Mouse (Mus musculus): Measurements from ENCODE around the gene Spaca6. TPM values are rescaled to one million over a fixed set of nuclear protein-coding genes. Genes with fewer than 3 reads are reported as not detected.

Spaca6 gene
- total RNA-seq (2021) = 10 to 100 TPM; 32.1 to 70.4 TPM
- long read RNA-seq, experiment 1, partial matches to known transcripts = 0 of 2 reads
- long read RNA-seq, experiment 1, other reads (novel, unspliced or antisense) = 2 of 2 reads
- long read RNA-seq, experiment 2, partial matches to known transcripts = 0 of 1 reads
- long read RNA-seq, experiment 2, other reads (novel, unspliced or antisense) = 0 of 1 reads

DNA sequence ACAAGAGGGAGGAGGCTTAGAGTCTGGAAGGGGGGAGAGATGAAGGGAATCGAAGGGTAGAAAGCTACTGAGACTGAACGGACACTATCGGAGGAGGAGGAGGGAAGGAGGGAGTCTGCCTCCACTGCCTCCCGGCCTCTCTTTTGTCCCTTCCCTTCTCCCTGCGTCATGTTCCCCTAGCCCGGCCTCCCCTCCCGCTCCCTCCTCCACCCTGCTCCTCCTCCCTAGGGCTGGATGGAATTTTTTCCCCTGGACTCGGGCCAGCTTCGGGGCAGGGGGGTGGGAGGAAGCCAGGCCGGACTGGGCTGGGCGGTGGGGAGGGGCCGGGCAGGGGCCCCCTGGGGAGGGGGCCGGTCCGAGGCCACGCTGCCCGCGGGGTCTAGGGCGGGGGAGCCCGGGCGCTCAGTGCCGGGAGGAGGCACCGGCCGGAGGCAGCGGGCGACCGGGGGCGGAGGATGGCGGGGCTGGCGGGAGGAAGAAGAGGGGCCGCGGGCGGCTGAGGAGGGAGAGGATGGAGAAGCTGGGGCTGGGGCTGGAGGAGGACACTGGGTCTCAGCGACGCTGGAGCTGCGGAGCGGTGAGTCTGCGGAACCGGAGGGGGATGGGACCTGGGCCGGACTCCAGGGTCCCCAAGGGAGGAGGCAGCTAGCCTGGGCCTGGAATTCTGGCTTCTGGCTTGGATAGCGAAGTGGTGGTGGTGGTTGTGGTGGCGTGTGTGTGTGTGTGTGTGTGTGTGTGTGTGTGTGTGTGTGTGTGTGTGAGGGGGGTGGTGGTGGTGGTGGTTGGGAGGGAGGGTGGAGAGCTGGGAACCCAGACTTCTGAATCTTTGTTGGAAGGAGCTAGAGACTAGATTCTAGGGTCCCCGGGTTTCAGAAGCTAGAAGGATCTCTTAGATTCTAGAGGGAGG lies at the start of gene Spaca6:
Gene Spaca6, plus strand, starts transcription at position 408 of the 907 bp plus-strand sequence.
- peak; percentile 98 for DNase-seq

DNA sequence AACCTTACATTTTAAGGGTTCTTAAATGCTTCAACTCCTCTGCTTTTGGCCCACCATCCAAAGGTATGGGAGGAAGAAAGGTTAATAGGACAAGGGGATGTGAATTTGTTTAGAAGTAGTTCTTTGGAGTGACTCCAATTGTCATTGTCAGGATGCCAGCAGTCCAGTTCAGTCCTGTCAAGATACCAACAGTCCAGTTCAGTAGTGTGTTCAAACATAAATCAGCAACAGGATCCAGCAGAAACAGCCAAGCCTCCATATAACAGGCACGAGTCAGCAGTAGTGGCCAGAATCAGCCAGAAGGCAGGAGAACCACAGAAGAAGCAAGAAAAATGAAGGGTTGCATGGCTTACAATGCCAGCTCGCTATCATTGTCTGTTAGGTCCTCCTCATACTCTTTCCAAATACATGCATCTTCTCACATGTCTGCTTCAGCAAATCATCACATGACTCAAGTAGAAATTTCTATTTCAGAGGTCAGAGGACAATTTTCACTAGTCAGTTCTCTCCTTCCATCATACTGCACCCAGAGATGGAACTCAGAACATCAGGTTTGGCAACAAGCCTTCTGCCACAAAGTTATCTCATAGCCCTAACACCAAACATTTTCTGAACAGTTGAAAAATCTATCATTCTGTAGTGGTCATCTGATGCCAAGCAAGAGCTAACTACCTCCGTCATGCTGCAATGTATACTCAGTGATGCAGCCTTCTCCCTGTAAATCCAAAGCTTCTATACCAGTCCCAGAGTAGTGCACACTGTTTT lies 35.9 kb upstream of the Spaca6 start:
- peak; percentile 10 for DNase-seq

DNA sequence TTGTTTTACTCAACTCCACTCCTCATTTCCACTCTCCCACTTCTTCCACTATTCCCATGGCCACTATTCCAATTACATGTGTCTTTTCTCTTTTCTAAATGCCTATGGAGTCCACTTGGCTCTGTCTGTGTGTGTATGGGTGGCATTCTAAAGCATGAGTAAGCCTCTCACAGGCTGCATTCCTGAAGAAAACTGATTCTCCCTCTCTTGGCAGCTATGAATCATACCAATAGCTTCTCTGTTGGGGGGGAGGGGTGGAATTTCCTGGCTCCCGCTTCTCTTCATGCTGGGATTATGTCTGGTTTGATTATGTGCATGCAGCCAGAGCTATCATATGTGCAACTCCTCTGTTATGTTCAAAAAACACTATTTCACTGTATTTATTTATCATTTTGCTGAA lies 34.4 kb upstream of the Spaca6 start:
- DNase-seq = peak; percentile 49

DNA sequence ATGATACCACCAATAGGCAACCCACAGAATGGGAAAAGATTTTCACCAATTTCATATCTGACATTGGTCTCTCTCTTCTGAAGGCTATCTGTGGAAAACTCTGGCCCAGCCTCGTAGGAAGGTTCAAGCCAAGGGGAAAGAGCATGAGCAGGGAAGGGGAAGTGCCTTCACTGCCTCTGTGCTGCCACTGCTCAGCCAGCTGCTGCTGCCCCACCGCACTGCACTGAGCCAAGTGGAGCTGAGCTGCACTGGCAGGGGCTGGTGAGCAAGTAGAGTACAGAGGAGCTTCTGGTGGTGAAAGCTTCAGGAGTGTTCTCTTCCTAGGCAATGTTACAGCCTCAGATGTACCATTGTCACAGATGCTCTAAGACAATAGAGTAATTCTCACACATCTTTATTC lies 31.4 kb upstream of the Spaca6 start:
- DNase-seq = no peak

DNA sequence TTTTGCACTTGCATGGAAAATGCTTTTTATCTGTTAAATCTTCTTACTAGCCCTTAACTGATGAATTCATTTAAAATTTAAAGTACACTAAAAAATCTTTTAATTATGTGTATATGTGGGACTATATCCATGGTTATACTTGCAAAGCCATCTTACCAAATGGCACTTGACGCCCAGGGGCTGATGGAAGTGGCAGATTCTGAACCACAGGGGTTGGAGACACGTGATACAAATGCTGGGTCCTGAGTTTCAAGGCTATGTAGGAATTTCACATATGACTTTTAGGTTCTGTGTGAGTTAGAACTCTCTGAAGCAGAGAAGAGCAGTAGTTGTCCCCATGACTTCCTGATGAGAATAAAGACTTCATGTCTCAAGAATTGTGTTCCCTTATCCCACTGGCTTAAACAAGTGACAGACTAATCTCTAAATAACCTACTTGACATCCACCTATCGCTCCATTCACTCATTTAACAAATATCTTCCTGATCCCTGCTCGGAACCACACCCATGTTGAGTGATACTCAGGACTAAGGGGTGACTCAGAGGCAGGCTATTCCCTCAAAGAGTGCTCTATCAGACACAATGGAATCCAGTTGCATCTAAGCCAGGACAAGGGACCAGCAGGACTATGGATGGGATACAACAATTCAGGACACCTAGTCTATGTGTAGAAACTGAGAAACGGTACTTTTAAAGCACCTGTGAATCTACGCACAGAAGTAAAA lies 3.2 kb upstream of the Spaca6 start:
- DNase-seq = no peak

DNA sequence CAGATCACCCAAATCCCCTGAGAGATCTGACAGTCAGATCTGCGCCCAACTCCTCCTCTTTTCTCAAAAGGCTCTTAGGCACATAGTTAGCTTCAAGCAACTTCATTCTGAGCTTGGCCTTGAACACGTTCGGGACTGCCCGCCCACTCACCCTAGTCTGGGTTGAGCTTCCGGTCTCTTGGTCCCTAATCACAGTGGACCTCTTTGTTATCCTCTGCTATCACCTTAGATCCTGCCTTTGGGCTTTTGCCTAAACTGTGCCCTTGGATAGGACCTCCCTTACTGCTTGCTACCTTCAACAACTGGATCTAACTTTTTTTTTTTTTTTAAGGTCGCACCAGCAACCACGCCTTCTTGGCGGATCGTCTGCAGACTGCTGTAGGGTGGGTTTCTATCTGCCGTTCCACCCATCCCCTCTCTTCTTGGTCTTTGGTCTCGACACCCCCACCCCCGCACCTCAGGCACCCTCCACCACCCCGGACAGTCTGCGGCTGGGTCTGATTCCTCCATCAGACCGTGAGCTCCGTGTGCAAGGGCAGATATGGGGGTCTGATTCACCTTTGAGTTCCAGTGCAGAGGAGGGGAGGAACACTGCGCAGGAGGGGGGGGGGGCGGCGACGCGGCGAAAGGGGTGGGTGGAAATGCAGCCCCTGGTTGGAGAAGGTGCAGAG lies 902 bp upstream of the Spaca6 start:
- peak; percentile 74 for DNase-seq

DNA sequence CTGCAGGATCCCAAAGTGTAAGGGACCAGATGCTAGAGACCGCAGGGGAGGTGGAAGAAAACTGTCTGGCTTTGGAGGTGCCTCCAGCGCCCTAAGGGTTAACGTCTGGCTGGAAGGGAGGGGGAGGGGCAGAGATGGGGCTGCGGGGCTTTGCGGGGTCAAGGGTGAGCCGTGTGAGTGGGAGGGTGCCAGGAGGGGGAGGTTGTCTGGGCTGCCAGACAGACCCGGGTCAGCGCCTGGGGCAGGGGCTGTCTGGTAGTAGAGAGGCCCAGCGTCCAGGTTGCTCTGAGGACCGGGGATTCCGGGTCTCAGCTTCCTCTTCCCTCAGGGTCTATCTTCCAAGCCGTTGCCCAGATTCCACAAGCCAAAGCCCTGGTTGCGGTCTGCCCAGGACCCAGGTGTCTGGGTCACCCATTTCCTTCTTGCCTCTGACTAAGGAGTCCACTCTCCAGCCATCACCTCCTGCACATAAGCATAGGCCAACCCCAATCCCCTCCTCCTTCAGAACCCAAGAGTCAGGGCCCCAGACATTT lies 766 bp downstream of the Spaca6 start:
- DNase-seq = peak; percentile 84

DNA sequence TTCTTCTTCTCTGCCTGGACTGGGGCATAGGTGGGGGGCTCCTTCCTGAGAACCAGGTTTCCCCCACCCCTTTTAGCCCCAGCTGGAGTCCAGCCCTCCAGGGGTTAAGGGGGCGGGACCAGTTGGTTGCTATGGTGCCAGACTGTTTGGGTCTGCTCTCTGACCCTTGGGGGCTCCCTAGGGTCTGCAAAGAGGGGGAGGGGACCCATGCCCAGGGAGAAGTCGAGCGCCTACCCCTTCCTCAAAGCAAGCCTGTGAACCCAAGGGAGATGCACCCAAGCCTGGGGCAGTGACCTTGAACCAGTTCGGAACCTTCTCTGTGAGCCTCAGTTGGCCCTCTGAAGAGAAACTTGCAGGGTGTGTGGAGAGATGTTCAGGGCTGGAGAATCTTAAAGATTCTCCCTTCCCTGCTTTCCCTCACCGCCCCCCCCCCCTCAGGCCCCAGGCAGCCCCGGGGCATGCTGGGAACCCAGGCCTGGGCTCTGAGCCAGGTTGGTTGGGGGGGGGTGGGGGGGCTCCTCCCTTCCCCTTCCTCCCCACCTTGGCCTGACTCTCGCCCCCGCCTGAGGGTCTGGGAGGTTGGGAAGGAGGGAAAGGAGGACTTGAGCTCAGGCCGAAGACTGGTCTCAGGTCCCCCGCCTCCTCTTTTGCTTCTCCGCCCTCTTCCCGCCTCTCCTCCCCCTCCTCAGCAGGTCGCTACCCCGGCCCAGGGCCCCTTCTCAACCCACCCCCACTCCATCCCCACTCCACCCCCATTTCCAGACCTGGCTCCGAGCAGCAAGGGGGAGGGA lies 1.4 kb downstream of the Spaca6 start:
- peak; percentile 66 for DNase-seq

DNA sequence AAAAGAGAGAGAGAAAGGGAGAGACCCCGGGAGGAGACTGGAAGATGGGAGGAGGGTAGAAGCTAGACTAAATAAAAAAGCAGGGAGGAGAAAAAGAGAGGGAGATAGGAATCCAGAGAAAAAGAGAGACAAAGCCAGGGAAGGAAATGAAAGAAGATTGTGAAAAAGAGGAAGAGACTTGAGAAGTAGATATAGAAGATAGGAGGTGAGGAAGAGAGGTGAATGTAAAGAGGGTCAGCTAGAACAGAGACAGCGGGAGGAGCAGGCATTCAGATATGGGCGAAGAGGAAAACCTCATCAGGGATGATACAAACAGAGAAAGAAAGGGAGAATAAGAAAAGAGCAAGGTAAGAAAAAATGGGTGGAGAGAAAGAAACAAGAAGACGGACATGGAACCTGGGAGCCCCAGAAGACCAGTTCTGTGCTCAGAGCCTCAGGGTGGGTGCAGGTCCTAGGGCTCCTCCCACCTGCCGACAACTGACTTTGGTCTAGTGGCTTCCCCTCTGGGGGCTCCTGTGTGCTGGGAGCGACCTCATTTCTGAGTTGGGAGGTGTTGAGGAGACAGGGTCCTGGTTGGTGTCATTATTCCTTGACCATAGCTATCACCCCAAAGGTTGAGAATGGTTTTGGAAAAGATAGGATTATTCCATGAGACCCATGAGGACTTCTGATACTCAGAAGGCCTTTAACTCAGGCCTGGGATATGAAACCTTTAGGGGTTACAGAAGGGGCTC lies 2.3 kb downstream of the Spaca6 start:
- DNase-seq = no peak

DNA sequence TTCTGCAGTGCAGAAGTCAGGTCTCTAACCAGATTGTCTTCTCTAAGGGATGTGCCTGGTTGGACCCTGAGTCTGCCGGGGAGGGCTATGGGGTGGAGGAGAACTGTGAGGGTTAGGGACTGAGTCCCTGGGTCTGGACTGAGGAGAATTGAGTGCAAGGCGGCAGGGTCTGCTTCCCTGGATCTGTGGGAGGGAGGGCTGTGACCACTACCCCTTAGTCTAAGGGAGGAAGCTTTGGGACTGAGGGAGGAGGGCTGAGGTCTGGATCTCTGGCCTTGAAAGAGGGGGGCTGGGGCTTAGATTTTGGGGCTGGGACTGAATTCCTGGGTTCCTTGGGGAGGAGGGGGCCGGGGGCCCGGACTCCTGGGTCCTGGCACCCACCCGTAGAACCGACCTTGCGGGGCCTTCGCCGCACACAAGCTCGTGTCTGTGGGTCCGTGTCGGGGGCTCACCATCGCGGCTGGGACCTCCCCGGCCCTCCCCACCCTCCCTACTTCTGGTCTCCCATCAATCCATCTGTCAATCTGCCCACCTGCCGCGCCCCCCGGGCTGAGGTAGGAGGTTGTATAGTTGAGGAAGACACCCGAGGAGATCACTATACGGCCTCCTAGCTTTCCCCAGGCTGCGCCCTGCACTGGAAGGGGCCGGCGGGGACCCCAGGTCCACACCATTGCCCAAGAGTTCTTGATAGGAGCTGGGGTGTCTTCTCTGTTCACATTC lies 3.0 kb downstream of the Spaca6 start:
- no peak for DNase-seq

DNA sequence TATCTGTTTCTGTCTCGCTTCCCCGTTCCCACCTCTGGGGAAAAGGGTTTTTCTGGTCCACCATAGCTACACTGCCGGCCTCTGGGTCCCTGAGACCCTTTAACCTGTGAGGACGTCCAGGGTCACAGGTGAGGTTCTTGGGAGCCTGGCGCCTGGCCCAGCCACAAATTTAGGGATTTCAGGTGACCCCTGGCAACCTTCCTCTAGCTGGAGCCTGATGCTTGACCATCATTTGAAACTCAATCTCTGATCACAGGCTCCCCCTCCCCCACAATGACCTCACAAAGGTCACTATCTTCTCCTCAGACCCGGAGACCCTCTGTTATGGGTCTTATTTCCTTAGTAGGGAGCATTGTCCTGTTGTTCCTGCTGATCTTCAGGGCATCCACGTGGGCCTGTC lies 3.8 kb downstream of the Spaca6 start:
- no peak for DNase-seq

DNA sequence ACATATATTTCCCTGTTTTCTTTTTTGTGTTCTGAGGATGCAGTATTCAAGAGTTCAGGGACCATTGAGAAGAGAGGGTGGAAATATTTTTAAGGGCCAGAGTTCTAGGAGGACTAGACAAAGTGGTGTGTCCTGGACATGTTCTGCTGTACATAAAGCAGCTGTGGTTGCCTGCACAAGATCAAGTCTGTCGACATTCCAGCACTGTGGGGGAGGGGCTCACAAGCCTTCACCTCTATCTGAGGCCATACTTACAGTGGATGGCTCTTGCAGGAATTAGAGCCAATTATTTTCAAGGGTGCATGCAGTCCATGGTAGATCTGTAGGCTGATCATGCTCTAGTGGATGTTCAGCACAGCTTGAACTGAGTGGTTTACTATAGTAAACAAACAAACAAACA lies 7.9 kb downstream of the Spaca6 start:
- DNase-seq = peak; percentile 37

DNA sequence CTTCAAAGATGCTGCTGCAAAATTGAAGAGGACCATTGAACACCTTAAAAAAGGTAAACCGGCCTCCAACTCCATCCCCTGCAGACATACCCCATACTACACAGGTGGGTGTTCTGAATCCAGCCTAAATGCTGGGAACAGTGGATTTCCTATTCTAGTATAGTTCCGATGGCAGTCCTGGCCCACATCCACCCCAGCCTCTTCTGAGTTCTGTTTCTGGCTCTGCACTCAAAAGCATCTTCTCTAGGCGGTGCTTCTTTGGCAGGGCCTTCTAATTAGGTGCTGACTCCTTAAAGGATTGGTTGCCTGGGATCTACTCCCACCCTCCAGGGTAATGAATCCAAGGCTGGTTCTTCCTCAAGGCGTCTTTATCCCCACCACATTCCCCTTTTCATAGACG lies 9.1 kb downstream of the Spaca6 start:
- DNase-seq = no peak

DNA sequence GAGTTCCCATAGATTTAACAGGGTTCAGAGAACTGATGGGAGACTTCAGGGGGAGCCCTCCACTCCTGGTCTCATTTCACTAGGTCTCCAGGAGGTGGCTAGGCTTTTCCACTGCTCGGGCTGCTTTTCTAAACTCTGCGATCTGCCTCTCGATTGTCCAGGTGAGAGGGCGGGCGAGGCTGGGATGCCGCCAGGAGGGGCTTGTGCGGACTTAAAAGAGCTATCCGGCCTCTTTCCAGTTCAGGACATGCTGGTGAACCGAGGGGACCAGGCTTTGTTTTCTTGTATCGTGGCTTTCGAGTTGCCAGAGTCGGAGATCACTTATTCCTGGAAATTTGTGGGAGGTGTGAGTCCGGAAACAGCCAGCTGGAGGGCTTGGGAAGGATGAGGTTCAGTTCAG lies 10.5 kb downstream of the Spaca6 start:
- peak; percentile 28 for DNase-seq

DNA sequence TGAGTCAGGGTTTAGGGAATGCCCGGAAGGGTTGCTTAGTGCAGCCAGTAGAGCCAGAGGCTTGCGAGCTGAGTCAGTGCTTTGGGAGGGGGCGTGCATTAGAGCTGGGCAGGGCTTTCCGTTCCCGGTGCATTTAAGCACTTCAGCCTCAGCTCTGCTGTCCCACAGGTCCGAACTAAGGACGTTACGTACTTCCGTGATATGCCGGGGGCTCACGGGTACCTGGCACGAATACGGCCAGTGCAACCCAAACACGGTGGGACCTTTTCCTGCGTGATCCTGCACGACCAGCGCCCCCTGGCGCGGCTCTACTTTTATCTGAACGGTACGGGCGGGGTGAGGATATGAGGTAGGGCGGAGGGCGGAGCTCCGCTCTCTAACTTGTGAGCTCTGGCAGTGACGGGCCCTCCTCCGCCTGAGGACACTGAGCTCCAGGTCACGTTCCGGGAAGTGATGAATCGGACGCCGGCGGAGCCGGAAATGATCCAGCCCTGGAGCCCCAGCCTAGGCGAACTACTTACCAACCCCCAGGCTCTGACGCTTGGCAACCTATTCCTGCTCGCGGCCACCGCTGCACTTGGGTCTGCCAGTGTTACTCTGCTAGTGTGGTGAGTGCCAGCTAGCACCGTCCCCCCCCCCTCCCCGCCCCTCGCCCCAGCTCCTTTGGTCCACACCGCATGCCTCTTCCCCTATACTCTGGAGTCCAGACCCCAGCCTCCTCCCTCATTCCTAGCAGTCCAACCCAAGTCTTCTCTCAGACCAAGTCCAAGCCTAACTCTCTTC lies 11.2 kb downstream of the Spaca6 start:
- peak; percentile 97 for DNase-seq

DNA sequence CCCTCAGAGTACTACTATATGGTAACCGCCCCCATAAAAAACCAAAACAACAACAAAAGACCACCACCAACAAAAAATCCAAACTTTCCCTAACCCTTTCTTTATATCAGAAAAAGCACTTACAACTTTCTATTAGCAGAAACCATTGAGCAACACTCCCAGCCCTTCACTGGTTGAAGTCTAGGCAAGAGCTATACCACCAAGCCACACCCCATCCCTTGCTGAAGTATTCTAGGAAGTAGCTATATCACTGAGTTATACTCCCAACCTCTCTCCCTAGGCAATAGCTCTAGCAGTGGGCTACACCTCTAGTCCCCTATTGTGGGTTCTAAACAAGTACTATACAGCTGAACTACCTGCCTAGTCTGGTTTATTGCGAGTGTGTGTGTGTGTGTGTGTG lies 12.3 kb downstream of the Spaca6 start:
- no peak for DNase-seq

DNA sequence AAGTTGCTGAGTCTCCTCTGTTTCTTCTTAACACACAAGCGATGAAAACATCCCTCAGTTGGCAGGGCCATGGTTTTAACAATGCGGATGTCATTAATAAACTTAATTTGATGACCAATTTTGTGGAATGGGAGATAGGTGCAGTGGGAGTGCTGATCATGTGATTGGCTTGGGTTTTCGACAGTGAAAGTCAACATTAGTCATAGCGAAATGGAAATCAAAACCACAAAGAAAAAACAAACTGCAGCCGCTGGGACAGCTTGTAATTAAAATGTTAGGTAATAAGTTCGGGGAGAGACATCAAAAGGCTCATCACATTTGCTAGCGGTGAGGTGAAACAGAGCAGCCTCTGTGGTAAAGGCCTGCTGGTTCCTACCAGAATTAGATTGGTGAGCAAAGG lies 13.8 kb downstream of the Spaca6 start:
- no peak for DNase-seq

DNA sequence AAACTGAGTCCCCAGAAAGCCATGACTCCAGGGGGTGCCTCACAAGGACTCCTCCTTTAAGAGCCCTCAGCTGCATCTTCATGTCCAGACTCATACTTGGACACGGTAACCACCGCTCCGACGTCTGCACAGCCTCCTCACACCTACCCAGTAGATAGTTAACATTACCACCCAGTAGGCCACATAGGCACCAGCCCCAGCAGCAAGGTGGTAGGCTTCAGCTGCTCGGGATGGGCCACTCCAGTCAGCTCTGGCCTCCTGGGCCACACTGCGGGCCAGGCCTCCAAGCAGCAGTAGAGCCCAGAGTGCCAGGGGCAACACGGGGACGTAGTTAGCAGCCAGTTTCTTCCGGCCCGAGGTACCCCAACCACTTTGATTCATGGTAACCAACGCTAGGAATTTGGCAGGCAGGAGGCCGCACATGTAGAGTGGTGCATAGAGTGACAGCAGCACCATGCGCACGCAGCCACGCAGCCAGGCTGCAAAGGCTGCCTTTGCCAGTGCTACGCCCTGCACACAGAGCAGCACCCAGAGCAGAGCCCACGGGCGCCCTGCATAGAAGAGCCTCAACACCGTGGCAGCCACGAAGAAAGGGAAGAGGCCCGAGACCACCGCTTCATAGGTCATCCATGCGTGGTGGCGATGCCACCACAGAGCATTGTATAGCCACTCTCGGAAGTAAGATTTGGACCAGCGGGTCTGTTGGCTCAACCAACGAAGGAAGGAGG lies 16.7 kb downstream of the Spaca6 start:
- no peak for DNase-seq
